Mouse (Mus musculus): ENCODE measurements around the gene Abracl. TPM values are rescaled to one million over a fixed set of nuclear protein-coding genes. Genes with fewer than 3 reads are reported as not detected.

Abracl gene
- polyA plus RNA-seq, 1 experiment from 2014 or later = 62.4 TPM

DNA sequence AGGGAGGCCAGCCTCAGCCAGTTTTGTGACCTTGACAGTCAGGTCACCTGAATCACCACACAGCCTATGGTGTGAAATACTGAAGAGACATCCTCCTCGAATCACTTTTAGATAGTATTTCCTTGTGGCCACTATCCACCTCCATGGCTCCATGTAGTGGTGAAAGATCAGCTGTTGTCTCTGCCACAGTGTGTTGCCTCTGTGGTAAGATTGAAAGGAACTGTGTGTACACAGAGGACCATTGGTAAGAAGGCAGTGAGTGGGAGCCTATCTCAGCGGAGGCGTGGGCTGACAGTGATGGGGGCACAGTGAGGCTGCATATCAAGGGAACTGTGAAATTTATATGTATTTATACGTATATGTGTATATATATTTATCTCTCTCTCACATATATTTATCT lies 38.4 kb upstream of the Abracl start:
- Histone ChIP-seq H3K4me2 (ENCODE audit: low read depth, low read length) (no peak overlapping the region), H3K36me3 (ENCODE audit: control insufficient read depth, insufficient read depth, low read length) (no peaks in the 10 kb centered on the region), H3K9me3 (ENCODE audit: control insufficient read depth, low read length) (no peaks in the 10 kb centered on the region), H3K4me3 (ENCODE audit: low read depth, low read length) (no peak overlapping the region), H3K27me3 (ENCODE audit: control insufficient read depth, insufficient read depth, low read length) (no peaks in the 10 kb centered on the region), H3K27ac (ENCODE audit: low read depth, low read length) (no peak overlapping the region), H3K9ac (replicated peaks; ENCODE audit: low read depth, low read length) (no peak overlapping the region), H3K4me1 (ENCODE audit: control insufficient read depth, insufficient read depth, low read length) (peaks cover 17% of the 10 kb centered on the region)
- no peak for ATAC-seq (ENCODE audit: low read depth)
- 94% methylated on average over 4 of the region's 4 CpGs for WGBS

- H3K9me3 ChIP-seq (ENCODE audit: control insufficient read depth, low read length) = no peaks in the 10 kb centered on the region
These were observed 37.7 kb upstream of the Abracl start for GRCm38 (mm10) chr10:18060778-18061177.

GRCm38 (mm10) chr10:18059807-18060206 lies 36.7 kb upstream of the Abracl start:
- no peaks in the 10 kb centered on the region for H3K9me3 ChIP-seq (ENCODE audit: control insufficient read depth, low read length)
- no peaks in the 10 kb centered on the region for H3K27me3 ChIP-seq (ENCODE audit: control insufficient read depth, insufficient read depth, low read length)
- H3K4me3 ChIP-seq (ENCODE audit: low read depth, low read length) = no peak overlapping the region
- H3K27ac ChIP-seq (ENCODE audit: low read depth, low read length) = no peak overlapping the region
- no peak for ATAC-seq (ENCODE audit: low read depth)
- peaks cover 17% of the 10 kb centered on the region for H3K4me1 ChIP-seq (ENCODE audit: control insufficient read depth, insufficient read depth, low read length)
- 87% methylated on average over 13 of the region's 13 CpGs for WGBS
- no peak overlapping the region for H3K9ac ChIP-seq (replicated peaks; ENCODE audit: low read depth, low read length)
- no peaks in the 10 kb centered on the region for H3K36me3 ChIP-seq (ENCODE audit: control insufficient read depth, insufficient read depth, low read length)
- H3K4me2 ChIP-seq (ENCODE audit: low read depth, low read length) = no peak overlapping the region

More at GRCm38 (mm10) chr10:18060778-18061177, 37.7 kb upstream of the Abracl start:
- Histone ChIP-seq H3K4me2 (ENCODE audit: low read depth, low read length) (no peak overlapping the region), H3K4me3 (ENCODE audit: low read depth, low read length) (no peak overlapping the region), H3K36me3 (ENCODE audit: control insufficient read depth, insufficient read depth, low read length) (no peaks in the 10 kb centered on the region), H3K4me1 (ENCODE audit: control insufficient read depth, insufficient read depth, low read length) (peaks cover 17% of the 10 kb centered on the region), H3K9ac (replicated peaks; ENCODE audit: low read depth, low read length) (no peak overlapping the region), H3K27ac (ENCODE audit: low read depth, low read length) (no peak overlapping the region), H3K27me3 (ENCODE audit: control insufficient read depth, insufficient read depth, low read length) (no peaks in the 10 kb centered on the region)
- WGBS = 89% methylated on average over 2 of the region's 2 CpGs
- ATAC-seq (ENCODE audit: low read depth) = no peak

DNA sequence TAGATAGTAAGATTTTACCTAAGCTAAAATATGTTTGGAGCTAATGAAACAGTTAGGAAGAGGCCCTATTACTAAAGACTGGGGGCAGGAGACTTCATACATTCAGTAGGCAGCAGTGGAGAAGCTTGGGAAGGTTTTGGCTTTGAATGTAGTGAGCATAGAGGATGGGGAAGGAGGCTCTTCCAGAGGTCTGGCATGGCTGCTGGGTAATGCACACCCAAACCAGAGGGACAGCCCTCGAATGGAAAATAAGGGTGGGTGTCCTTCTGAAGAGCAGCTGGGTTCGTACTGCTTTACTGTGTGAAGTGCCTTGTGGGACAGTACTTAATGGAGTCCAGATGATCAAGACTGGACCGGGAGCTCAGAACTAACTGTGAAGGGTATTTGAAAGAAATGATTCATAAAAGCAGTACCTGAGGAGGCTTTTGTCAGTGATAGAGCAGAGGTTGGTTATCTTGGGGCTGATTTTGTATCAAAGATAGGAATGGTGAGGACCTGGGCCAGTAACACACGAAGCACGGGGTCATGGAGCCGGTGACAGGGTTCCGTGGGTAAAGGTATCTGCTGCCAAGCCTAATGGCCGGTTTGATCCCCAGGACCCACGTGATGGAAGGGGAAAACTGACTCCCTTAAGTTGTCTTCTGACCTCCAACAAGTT lies 35.7 kb upstream of the Abracl start:
- Histone ChIP-seq H3K27me3 (ENCODE audit: control insufficient read depth, insufficient read depth, low read length) (no peaks in the 10 kb centered on the region), H3K4me2 (ENCODE audit: low read depth, low read length) (no peak overlapping the region), H3K9me3 (ENCODE audit: control insufficient read depth, low read length) (no peaks in the 10 kb centered on the region), H3K4me3 (ENCODE audit: low read depth, low read length) (no peak overlapping the region), H3K4me1 (ENCODE audit: control insufficient read depth, insufficient read depth, low read length) (peaks cover 17% of the 10 kb centered on the region), H3K9ac (replicated peaks; ENCODE audit: low read depth, low read length) (no peak overlapping the region), H3K36me3 (ENCODE audit: control insufficient read depth, insufficient read depth, low read length) (no peaks in the 10 kb centered on the region), H3K27ac (ENCODE audit: low read depth, low read length) (no peak overlapping the region)
- WGBS = 92% methylated on average over 9 of the region's 9 CpGs
- ATAC-seq (ENCODE audit: low read depth) = no peak

- Histone ChIP-seq H3K9me3 (ENCODE audit: control insufficient read depth, low read length) (no peaks in the 10 kb centered on the region), H3K4me2 (ENCODE audit: low read depth, low read length) (peak overlapping the region; percentile 62), H3K27ac (ENCODE audit: low read depth, low read length) (peak overlapping the region; percentile 93), H3K4me3 (ENCODE audit: low read depth, low read length) (peak overlapping the region; percentile 96), H3K9ac (replicated peaks; ENCODE audit: low read depth, low read length) (peak overlapping the region; percentile 94), H3K36me3 (ENCODE audit: control insufficient read depth, insufficient read depth, low read length) (no peaks in the 10 kb centered on the region), H3K27me3 (ENCODE audit: control insufficient read depth, insufficient read depth, low read length) (no peaks in the 10 kb centered on the region), H3K4me1 (ENCODE audit: control insufficient read depth, insufficient read depth, low read length) (peaks cover 17% of the 10 kb centered on the region)
- no peak for ATAC-seq (ENCODE audit: low read depth)
- WGBS = under 1% methylated on average over 8 of the region's 8 CpGs
These were observed 33.3 kb upstream of the Abracl start for GRCm38 (mm10) chr10:18056391-18056745.

DNA sequence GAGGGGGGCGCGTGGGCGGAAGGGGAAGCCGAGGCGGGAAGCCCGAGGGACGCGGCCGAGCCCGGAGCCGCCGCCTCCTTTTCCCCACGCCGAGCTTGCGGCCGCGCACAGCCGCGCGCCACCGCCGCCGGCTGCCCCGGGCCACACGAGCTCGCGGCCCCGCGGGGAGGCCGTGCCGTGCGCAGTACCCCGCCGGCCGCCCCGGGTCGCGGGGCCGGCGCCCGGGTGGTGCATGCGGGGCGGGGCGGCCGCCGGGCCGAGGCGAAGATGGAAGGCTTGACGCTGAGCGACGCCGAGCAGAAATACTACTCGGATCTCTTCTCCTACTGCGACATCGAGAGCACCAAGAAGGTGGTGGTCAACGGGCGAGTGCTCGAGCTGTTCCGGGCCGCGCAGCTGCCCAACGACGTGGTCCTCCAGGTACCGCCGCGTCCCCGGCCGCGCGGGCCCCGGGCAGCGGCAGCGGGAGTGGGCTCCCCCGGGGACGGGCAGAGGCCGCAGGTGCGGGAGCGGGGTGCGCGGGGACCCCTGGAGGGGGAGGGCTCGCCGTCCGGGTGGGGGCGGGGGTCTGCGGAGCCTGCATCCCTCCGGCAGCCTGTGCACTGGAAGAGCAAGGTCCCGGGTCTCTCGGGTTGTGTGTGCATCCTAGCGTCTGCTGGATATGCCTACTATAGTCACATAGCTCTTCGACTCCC lies 32.8 kb upstream of the Abracl start, which contains the start of gene Reps1:
TSS of gene Reps1 (plus strand) at position 166 of the 695 bp plus-strand sequence.
- peak within 1 kb of the TSS; percentile 96 for H3K4me3 ChIP-seq (ENCODE audit: low read depth, low read length)
- peak within 1 kb of the TSS; percentile 62 for H3K4me2 ChIP-seq (ENCODE audit: low read depth, low read length)
- peak; percentile 83 for ATAC-seq (ENCODE audit: low read depth)
- H3K27me3 ChIP-seq (ENCODE audit: control insufficient read depth, insufficient read depth, low read length) = no peaks in the 10 kb centered on the region
- peak within 1 kb of the TSS; percentile 93 for H3K27ac ChIP-seq (ENCODE audit: low read depth, low read length)
- H3K4me1 ChIP-seq (ENCODE audit: control insufficient read depth, insufficient read depth, low read length) = peaks cover 17% of the 10 kb centered on the region
- no peaks in the 10 kb centered on the region for H3K36me3 ChIP-seq (ENCODE audit: control insufficient read depth, insufficient read depth, low read length)
- no peaks in the 10 kb centered on the region for H3K9me3 ChIP-seq (ENCODE audit: control insufficient read depth, low read length)
- peak within 1 kb of the TSS; percentile 94 for H3K9ac ChIP-seq (replicated peaks; ENCODE audit: low read depth, low read length)
- WGBS = under 1% methylated on average over 52 of the region's 90 CpGs

- H3K9me3 ChIP-seq (ENCODE audit: control insufficient read depth, low read length) = no peaks in the 10 kb centered on the region
- H3K27ac ChIP-seq (ENCODE audit: low read depth, low read length) = peak overlapping the region; percentile 93
- H3K4me1 ChIP-seq (ENCODE audit: control insufficient read depth, insufficient read depth, low read length) = peaks cover 17% of the 10 kb centered on the region
- no peaks in the 10 kb centered on the region for H3K36me3 ChIP-seq (ENCODE audit: control insufficient read depth, insufficient read depth, low read length)
- H3K4me3 ChIP-seq (ENCODE audit: low read depth, low read length) = peak overlapping the region; percentile 96
- H3K9ac ChIP-seq (replicated peaks; ENCODE audit: low read depth, low read length) = peak overlapping the region; percentile 94
- peak overlapping the region; percentile 62 for H3K4me2 ChIP-seq (ENCODE audit: low read depth, low read length)
- WGBS = 3% methylated on average over 58 of the region's 61 CpGs
- peak; percentile 98 for ATAC-seq (ENCODE audit: low read depth)
- H3K27me3 ChIP-seq (ENCODE audit: control insufficient read depth, insufficient read depth, low read length) = no peaks in the 10 kb centered on the region
These were observed 32.1 kb upstream of the Abracl start for GRCm38 (mm10) chr10:18055009-18055695.

GRCm38 (mm10) chr10:18047380-18048146 lies 24.5 kb upstream of the Abracl start:
- no peak overlapping the region for H3K27ac ChIP-seq (ENCODE audit: low read depth, low read length)
- H3K9ac ChIP-seq (replicated peaks; ENCODE audit: low read depth, low read length) = no peak overlapping the region
- no peak overlapping the region for H3K4me3 ChIP-seq (ENCODE audit: low read depth, low read length)
- WGBS = 73% methylated on average over 10 of the region's 10 CpGs
- H3K36me3 ChIP-seq (ENCODE audit: control insufficient read depth, insufficient read depth, low read length) = no peaks in the 10 kb centered on the region
- no peaks in the 10 kb centered on the region for H3K4me1 ChIP-seq (ENCODE audit: control insufficient read depth, insufficient read depth, low read length)
- no peaks in the 10 kb centered on the region for H3K27me3 ChIP-seq (ENCODE audit: control insufficient read depth, insufficient read depth, low read length)
- no peaks in the 10 kb centered on the region for H3K9me3 ChIP-seq (ENCODE audit: control insufficient read depth, low read length)
- no peak overlapping the region for H3K4me2 ChIP-seq (ENCODE audit: low read depth, low read length)
- ATAC-seq (ENCODE audit: low read depth) = no peak

All from neural tube, embryonic 14.5 days (tissue).